Mouse (Mus musculus) brain, embryonic 14.5 days (tissue): ENCODE measurements around the gene Slc22a21.
"Not testable (repeated sequence)": the region's sequence is repeated elsewhere in the genome, so short reads cannot be mapped to it uniquely, and the experiment has no call there.

ENCODE experiments used
- CTCF ChIP-seq: fragments of 200-500 bp; IDR thresholded peaks from 2 replicates; pipeline ENCODE4 v1.5.1; 2012; ENCODE audit warnings: inconsistent platforms, mild to moderate bottlenecking, moderate library complexity, borderline replicate concordance; ENCODE audit not compliant: insufficient read depth, insufficient read length; ENCODE audit errors: extremely low read depth
- POLR2A ChIP-seq: fragments of 200-500 bp; IDR thresholded peaks from 2 replicates; pipeline ENCODE4 v1.6.1; 2012; ENCODE audit warnings: mild to moderate bottlenecking, inconsistent platforms, borderline replicate concordance; ENCODE audit not compliant: poor library complexity, insufficient read depth, insufficient read length, severe bottlenecking; ENCODE audit errors: extremely low read depth

DNA sequence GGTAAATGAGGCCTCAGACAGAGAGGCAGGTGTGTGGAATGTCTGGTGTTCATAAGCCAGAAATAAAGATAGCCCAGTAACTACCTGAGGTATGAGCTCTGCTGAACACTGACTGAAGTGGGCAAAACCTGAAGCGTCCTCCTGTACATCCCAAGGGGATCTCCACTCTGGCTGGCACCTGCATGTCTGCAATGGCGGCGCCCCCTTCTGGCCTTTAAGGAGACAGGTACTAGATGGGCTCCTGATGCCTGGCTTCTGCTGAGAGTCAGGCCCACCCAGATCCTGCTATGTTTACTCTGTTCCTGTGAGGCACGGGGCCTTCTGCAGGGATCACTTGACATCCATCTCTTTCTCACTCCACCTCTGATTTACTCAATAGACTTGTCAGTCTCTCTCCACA, 22.0 kb downstream of the Slc22a21 start:
- TF ChIP-seq POLR2A: not testable (repeated sequence)
- TF ChIP-seq CTCF: 0 out of 2 replicates have a peak, but pooled peaks have one; percentile 9
